Mouse (Mus musculus) bone marrow, adult 2 months (tissue): ENCODE measurements around the gene Elp4. TPM values are rescaled to one million over a fixed set of nuclear protein-coding genes. Genes with fewer than 3 reads are reported as not detected.

Source experiments
- H3K27ac ChIP-seq: fragments of 200-500 bp; 2 replicates; pipeline ENCODE4 v1.5.1; 2012; ENCODE audit warnings: low read depth, mild to moderate bottlenecking, control low read depth, inconsistent platforms, low read length; ENCODE audit not compliant: control insufficient read depth, poor library complexity, insufficient read depth
- H3K4me1 ChIP-seq: fragments of 200-500 bp; 2 replicates; pipeline ENCODE4 v1.6.1; 2011; ENCODE audit warnings: low read length; ENCODE audit not compliant: control insufficient read depth, insufficient read depth
- H3K4me3 ChIP-seq: fragments of 200-500 bp; replicated peaks from 2 replicates; pipeline ENCODE3; 2011; ENCODE audit warnings: mild to moderate bottlenecking, low read depth, low read length, control low read depth; ENCODE audit not compliant: control insufficient read depth
- CTCF ChIP-seq: fragments of 200-500 bp; IDR thresholded peaks from 2 replicates; pipeline ENCODE4 v1.5.1; 2011; ENCODE audit warnings: low read length, control low read depth; ENCODE audit not compliant: control insufficient read depth, insufficient read depth
- POLR2A ChIP-seq: fragments of 200-500 bp; IDR thresholded peaks from 2 replicates; pipeline ENCODE4 v1.6.1; 2011; ENCODE audit warnings: low read depth, mild to moderate bottlenecking, control low read depth, low read length, borderline replicate concordance; ENCODE audit not compliant: control insufficient read depth
- WGBS: fragments of 180-500 bp; shearing (Covaris S2); methylation state at CpG from one replicate; pipeline ENCODE4 v1.1.7; 2018; 5-methylcytosine and 5-hydroxymethylcytosine counted together
- polyA plus RNA-seq: library from polyadenylated mRNA; stranded (reverse); fragments of >200 nt; gene quantifications from 2 replicates; pipeline ENCODE4 v1.2.4, GENCODE M21; 2011; ENCODE audit warnings: low replicate concordance; ENCODE audit not compliant: missing spikeins, insufficient read depth, insufficient read length

The Elp4 gene
- polyA plus RNA-seq, 1 experiment: 6.3 TPM

DNA sequence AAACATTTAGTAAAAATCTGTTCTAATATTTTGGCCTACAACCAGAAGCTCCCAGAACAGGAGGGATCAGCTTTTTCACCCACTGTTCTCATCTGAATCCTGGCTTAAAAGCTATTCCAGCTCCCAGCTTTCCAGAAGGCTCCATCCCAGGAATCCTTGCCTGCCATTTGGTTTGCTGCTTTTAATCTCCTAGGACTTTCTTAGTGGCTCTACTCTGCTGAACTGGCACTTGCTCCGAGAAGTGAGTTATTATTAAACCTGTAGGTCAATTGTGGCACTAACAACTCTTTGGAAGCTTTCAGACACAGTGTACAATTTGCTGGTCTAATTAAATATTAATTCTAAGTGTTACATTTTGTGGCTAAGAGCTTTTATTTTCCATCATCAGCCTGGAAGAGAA lies 103.7 kb downstream of the Elp4 start:
- 92% methylated on average over 1 of the region's 1 CpGs for WGBS
- H3K4me1 ChIP-seq: no peaks in the 10 kb centered on the region
- no peak overlapping the region for H3K27ac ChIP-seq
- no peak overlapping the region for H3K4me3 ChIP-seq
- TF ChIP-seq CTCF (no peak), POLR2A (no peak)

GRCm38 (mm10) chr2:105799840-105800239 lies 104.5 kb downstream of the Elp4 start:
- WGBS: 85% methylated on average over 2 of the region's 2 CpGs
- H3K27ac ChIP-seq: no peak overlapping the region
- TF ChIP-seq POLR2A (no peak), CTCF (peak; percentile 29; the same call in 1 of the 2 replicates)
- H3K4me1 ChIP-seq: no peaks in the 10 kb centered on the region
- no peak overlapping the region for H3K4me3 ChIP-seq

DNA sequence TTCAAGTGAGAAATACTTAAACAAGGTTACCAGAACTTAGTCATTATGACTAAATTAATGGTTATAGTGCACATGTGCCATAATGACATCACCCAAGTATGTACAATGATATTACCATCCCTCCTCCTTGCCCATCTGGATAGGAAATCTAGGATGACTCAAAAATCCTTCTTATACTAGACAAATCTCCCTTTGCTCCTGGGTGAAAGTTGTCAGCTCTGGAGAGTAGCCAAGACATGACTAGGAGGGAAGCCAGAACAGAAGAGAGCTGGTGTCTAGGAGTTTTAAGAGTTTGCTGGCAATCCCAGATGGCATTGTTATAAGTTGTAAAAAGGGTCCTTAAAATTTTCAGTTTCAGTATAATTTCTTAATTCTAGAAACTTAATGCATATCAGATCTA lies 106.5 kb downstream of the Elp4 start:
- Histone ChIP-seq H3K4me1 (no peaks in the 10 kb centered on the region), H3K4me3 (no peak overlapping the region), H3K27ac (no peak overlapping the region)
- TF ChIP-seq CTCF (no peak), POLR2A (no peak)

- TF ChIP-seq CTCF: no peak
- TF ChIP-seq POLR2A: no peak
- Histone ChIP-seq H3K27ac (no peak overlapping the region), H3K4me3 (no peak overlapping the region), H3K4me1 (no peaks in the 10 kb centered on the region)
Observed at GRCm38 (mm10) chr2:105796101-105796500, 108.3 kb downstream of the Elp4 start.

- Histone ChIP-seq H3K4me1 (no peaks in the 10 kb centered on the region), H3K4me3 (no peak overlapping the region), H3K27ac (no peak overlapping the region)
- TF ChIP-seq POLR2A: no peak
- 92% methylated on average over 12 of the region's 12 CpGs for WGBS
Observed at GRCm38 (mm10) chr2:105792339-105793120, 111.8 kb downstream of the Elp4 start.

DNA sequence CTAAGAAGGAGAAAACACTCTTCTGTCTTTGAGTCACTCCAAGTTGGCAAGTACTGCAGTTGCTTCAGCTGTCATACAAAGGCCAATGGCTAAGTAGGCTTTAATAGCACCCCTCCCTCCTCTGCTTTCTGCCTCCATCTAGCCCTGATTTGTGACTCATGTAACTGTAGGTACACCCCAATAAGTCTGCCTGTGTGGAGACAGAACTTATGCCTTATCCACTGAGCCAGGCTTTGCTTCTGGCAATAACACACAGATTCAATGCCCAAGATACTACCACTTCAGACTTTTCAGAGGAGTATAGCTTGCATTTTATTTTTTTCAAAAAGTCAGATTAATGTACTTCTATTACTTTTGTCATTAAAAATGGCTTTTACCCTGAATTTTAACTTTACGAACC lies 114.4 kb downstream of the Elp4 start:
- Histone ChIP-seq H3K4me3 (no peak overlapping the region), H3K27ac (no peak overlapping the region), H3K4me1 (no peaks in the 10 kb centered on the region)
- 77% methylated on average over 1 of the region's 1 CpGs for WGBS
- TF ChIP-seq POLR2A: no peak
- TF ChIP-seq CTCF: no peak

DNA sequence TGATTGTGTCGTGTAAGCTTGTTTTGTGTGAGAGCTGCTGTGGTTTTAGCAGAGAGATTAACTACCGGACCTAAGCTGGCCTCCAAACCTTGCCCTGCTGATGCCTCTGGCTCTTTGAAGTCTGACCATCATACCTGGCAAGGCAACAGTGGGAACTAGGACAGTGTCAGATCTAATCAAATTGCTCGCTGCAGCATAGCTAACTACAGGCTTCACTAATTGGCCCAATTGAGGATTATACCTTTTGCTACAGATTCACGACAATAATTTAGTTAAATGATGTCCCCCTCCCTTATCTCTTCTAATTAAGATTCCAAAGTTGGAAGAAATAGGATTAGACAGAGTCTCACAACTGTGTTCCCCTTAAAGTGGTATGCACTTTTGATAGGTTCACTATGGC lies 116.6 kb downstream of the Elp4 start:
- Histone ChIP-seq H3K4me1 (no peaks in the 10 kb centered on the region), H3K4me3 (no peak overlapping the region), H3K27ac (no peak overlapping the region)
- TF ChIP-seq CTCF: no peak
- TF ChIP-seq POLR2A: no peak
- WGBS: 86% methylated on average over 4 of the region's 4 CpGs

DNA sequence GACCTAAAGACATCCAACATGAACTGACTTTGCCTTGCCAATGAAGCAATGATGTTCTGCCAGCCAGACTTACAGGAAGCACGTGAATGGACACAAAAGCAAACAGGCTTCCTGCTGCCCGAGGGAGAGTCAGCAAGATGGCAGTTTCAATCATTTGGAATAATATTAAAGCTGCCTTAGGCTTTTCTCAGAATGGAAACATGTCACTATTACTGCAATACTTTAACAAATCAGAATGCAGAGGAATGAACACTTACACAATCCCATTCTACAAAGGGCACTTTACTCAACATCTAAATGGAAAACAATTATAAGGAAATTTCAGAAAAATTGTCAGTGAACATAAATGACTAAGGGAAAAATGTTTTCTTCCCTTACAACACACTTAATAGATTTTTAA lies 117.4 kb downstream of the Elp4 start:
- TF ChIP-seq CTCF (no peak), POLR2A (no peak)
- Histone ChIP-seq H3K27ac (no peak overlapping the region), H3K4me3 (no peak overlapping the region), H3K4me1 (no peaks in the 10 kb centered on the region)
- 65% methylated on average over 2 of the region's 2 CpGs for WGBS

GRCm38 (mm10) chr2:105782885-105783284 lies 121.5 kb downstream of the Elp4 start:
- no peak for TF ChIP-seq POLR2A
- no peak for TF ChIP-seq CTCF
- H3K27ac ChIP-seq: no peak overlapping the region
- 83% methylated on average over 5 of the region's 5 CpGs for WGBS
- no peak overlapping the region for H3K4me3 ChIP-seq
- no peaks in the 10 kb centered on the region for H3K4me1 ChIP-seq
